Mouse (Mus musculus): ENCODE results near the gene Tcp11. TPM values are rescaled to one million over a fixed set of nuclear protein-coding genes. Genes with fewer than 3 reads are reported as not detected.

Gene Tcp11
- polyA plus RNA-seq (2014; fragmentation: Nextera tagmentation; extraction: Ambion mirVana): 0.34 and 0.49 TPM in 2 replicates

GRCm38 (mm10) chr17:28080045-28080816, at the start of gene Tcp11:
Tcp11 (minus strand) TSS chr17:28080639.
- Histone ChIP-seq H3K4me2 (peak within 1 kb of the TSS; percentile 100), H3K9me3 (replicated peaks; ENCODE audit: control insufficient read depth, low read length) (no peaks in the 10 kb centered on the region), H3K27me3 (ENCODE audit: control insufficient read depth, insufficient read depth, low read length) (peaks cover 4% of the 10 kb centered on the region; the same call in 1 of the 2 replicates), H3K36me3 (ENCODE audit: control insufficient read depth, insufficient read depth, low read length) (no peaks in the 10 kb centered on the region), H3K9ac (ENCODE audit: low read depth, low read length) (peak within 1 kb of the TSS; percentile 67), H3K27ac (ENCODE audit: low read depth, low read length) (no peak within 1 kb of the TSS), H3K4me1 (ENCODE audit: control insufficient read depth, insufficient read depth, low read length) (peaks cover 4% of the 10 kb centered on the region), H3K4me3 (ENCODE audit: low read depth, low read length) (peak within 1 kb of the TSS; percentile 71)
- ATAC-seq (replicated peaks; ENCODE audit: insufficient number of reproducible peaks, low FRiP score, low TSS enrichment): peak; percentile 52; the same call in 1 of the 2 replicates
- whole genome bisulfite sequencing (ENCODE audit: insufficient replicate concordance): 1% methylated on average over 54 of the region's 57 CpGs

- no peak for ATAC-seq (replicated peaks; ENCODE audit: insufficient number of reproducible peaks, low FRiP score, low TSS enrichment)
- WGBS (ENCODE audit: insufficient replicate concordance): 76% methylated on average over 5 of the region's 5 CpGs
- H3K27me3 ChIP-seq (ENCODE audit: control insufficient read depth, insufficient read depth, low read length): 0 out of 2 replicates have a peak, but pooled peaks cover 3% of the 10 kb centered on the region
- H3K4me3 ChIP-seq (ENCODE audit: low read depth, low read length): no peak overlapping the region
- no peak overlapping the region for H3K9ac ChIP-seq (ENCODE audit: low read depth, low read length)
- no peaks in the 10 kb centered on the region for H3K36me3 ChIP-seq (ENCODE audit: control insufficient read depth, insufficient read depth, low read length)
- no peak overlapping the region for H3K4me2 ChIP-seq
- H3K9me3 ChIP-seq (replicated peaks; ENCODE audit: control insufficient read depth, low read length): no peaks in the 10 kb centered on the region
- H3K27ac ChIP-seq (ENCODE audit: low read depth, low read length): no peak overlapping the region
- no peaks in the 10 kb centered on the region for H3K4me1 ChIP-seq (ENCODE audit: control insufficient read depth, insufficient read depth, low read length)
Observed at GRCm38 (mm10) chr17:28129796-28130195, 49.4 kb upstream of the Tcp11 start.

- Histone ChIP-seq H3K9ac (ENCODE audit: low read depth, low read length) (no peak overlapping the region), H3K36me3 (ENCODE audit: control insufficient read depth, insufficient read depth, low read length) (no peaks in the 10 kb centered on the region), H3K27me3 (ENCODE audit: control insufficient read depth, insufficient read depth, low read length) (peaks cover 3% of the 10 kb centered on the region), H3K9me3 (replicated peaks; ENCODE audit: control insufficient read depth, low read length) (no peaks in the 10 kb centered on the region), H3K4me3 (ENCODE audit: low read depth, low read length) (no peak overlapping the region), H3K4me2 (no peak overlapping the region), H3K27ac (ENCODE audit: low read depth, low read length) (no peak overlapping the region), H3K4me1 (ENCODE audit: control insufficient read depth, insufficient read depth, low read length) (no peaks in the 10 kb centered on the region; the same call in 1 of the 2 replicates)
- WGBS (ENCODE audit: insufficient replicate concordance): 53% methylated on average over 8 of the region's 8 CpGs
- no peak for ATAC-seq (replicated peaks; ENCODE audit: insufficient number of reproducible peaks, low FRiP score, low TSS enrichment)
Observed at GRCm38 (mm10) chr17:28124368-28124767, 43.9 kb upstream of the Tcp11 start.

GRCm38 (mm10) chr17:28123627-28124026, 43.2 kb upstream of the Tcp11 start:
- Histone ChIP-seq H3K27ac (ENCODE audit: low read depth, low read length) (no peak overlapping the region), H3K4me3 (ENCODE audit: low read depth, low read length) (no peak overlapping the region), H3K27me3 (ENCODE audit: control insufficient read depth, insufficient read depth, low read length) (peaks cover 3% of the 10 kb centered on the region), H3K9me3 (replicated peaks; ENCODE audit: control insufficient read depth, low read length) (no peaks in the 10 kb centered on the region), H3K36me3 (ENCODE audit: control insufficient read depth, insufficient read depth, low read length) (no peaks in the 10 kb centered on the region), H3K9ac (ENCODE audit: low read depth, low read length) (no peak overlapping the region), H3K4me2 (no peak overlapping the region), H3K4me1 (ENCODE audit: control insufficient read depth, insufficient read depth, low read length) (no peaks in the 10 kb centered on the region; the same call in 1 of the 2 replicates)
- ATAC-seq (replicated peaks; ENCODE audit: insufficient number of reproducible peaks, low FRiP score, low TSS enrichment): no peak
- WGBS (ENCODE audit: insufficient replicate concordance): 61% methylated on average over 7 of the region's 7 CpGs

- Histone ChIP-seq H3K9me3 (replicated peaks; ENCODE audit: control insufficient read depth, low read length) (no peaks in the 10 kb centered on the region), H3K4me1 (ENCODE audit: control insufficient read depth, insufficient read depth, low read length) (peaks cover 3% of the 10 kb centered on the region), H3K4me3 (ENCODE audit: low read depth, low read length) (no peak overlapping the region), H3K27ac (ENCODE audit: low read depth, low read length) (no peak overlapping the region), H3K9ac (ENCODE audit: low read depth, low read length) (peak overlapping the region; percentile 10; the same call in 1 of the 2 replicates), H3K36me3 (ENCODE audit: control insufficient read depth, insufficient read depth, low read length) (no peaks in the 10 kb centered on the region), H3K27me3 (ENCODE audit: control insufficient read depth, insufficient read depth, low read length) (peaks cover 3% of the 10 kb centered on the region), H3K4me2 (no peak overlapping the region)
- ATAC-seq (replicated peaks; ENCODE audit: insufficient number of reproducible peaks, low FRiP score, low TSS enrichment): no peak
- WGBS (ENCODE audit: insufficient replicate concordance): 58% methylated on average over 13 of the region's 13 CpGs
Observed at GRCm38 (mm10) chr17:28122949-28123348, 42.5 kb upstream of the Tcp11 start.

GRCm38 (mm10) chr17:28120460-28120859, 40.0 kb upstream of the Tcp11 start:
- no peak overlapping the region for H3K4me3 ChIP-seq (ENCODE audit: low read depth, low read length)
- ATAC-seq (replicated peaks; ENCODE audit: insufficient number of reproducible peaks, low FRiP score, low TSS enrichment): no peak
- 83% methylated on average over 5 of the region's 5 CpGs for WGBS (ENCODE audit: insufficient replicate concordance)
- H3K4me1 ChIP-seq (ENCODE audit: control insufficient read depth, insufficient read depth, low read length): peaks cover 8% of the 10 kb centered on the region
- no peaks in the 10 kb centered on the region for H3K9me3 ChIP-seq (replicated peaks; ENCODE audit: control insufficient read depth, low read length)
- H3K36me3 ChIP-seq (ENCODE audit: control insufficient read depth, insufficient read depth, low read length): no peaks in the 10 kb centered on the region
- H3K9ac ChIP-seq (ENCODE audit: low read depth, low read length): no peak overlapping the region
- H3K27me3 ChIP-seq (ENCODE audit: control insufficient read depth, insufficient read depth, low read length): peaks cover 3% of the 10 kb centered on the region
- H3K4me2 ChIP-seq: no peak overlapping the region
- H3K27ac ChIP-seq (ENCODE audit: low read depth, low read length): no peak overlapping the region

- no peak for ATAC-seq (replicated peaks; ENCODE audit: insufficient number of reproducible peaks, low FRiP score, low TSS enrichment)
- H3K27me3 ChIP-seq (ENCODE audit: control insufficient read depth, insufficient read depth, low read length): no peaks in the 10 kb centered on the region
- H3K4me1 ChIP-seq (ENCODE audit: control insufficient read depth, insufficient read depth, low read length): peaks cover 8% of the 10 kb centered on the region
- peak overlapping the region; percentile 75 for H3K27ac ChIP-seq (ENCODE audit: low read depth, low read length)
- H3K4me2 ChIP-seq: peak overlapping the region; percentile 27
- no peak overlapping the region for H3K4me3 ChIP-seq (ENCODE audit: low read depth, low read length)
- WGBS (ENCODE audit: insufficient replicate concordance): 36% methylated on average over 19 of the region's 19 CpGs
- H3K9ac ChIP-seq (ENCODE audit: low read depth, low read length): peak overlapping the region; percentile 49; the same call in 1 of the 2 replicates
- H3K36me3 ChIP-seq (ENCODE audit: control insufficient read depth, insufficient read depth, low read length): no peaks in the 10 kb centered on the region
- no peaks in the 10 kb centered on the region for H3K9me3 ChIP-seq (replicated peaks; ENCODE audit: control insufficient read depth, low read length)
Observed at GRCm38 (mm10) chr17:28117451-28118209, 37.2 kb upstream of the Tcp11 start.

- 87% methylated on average over 9 of the region's 9 CpGs for WGBS (ENCODE audit: insufficient replicate concordance)
- ATAC-seq (replicated peaks; ENCODE audit: insufficient number of reproducible peaks, low FRiP score, low TSS enrichment): no peak
Observed at GRCm38 (mm10) chr17:28116335-28116734, 35.9 kb upstream of the Tcp11 start.

More at GRCm38 (mm10) chr17:28116335-28116734, 35.9 kb upstream of the Tcp11 start:
- no peaks in the 10 kb centered on the region for H3K9me3 ChIP-seq (replicated peaks; ENCODE audit: control insufficient read depth, low read length)
- no peak overlapping the region for H3K4me2 ChIP-seq
- no peaks in the 10 kb centered on the region for H3K27me3 ChIP-seq (ENCODE audit: control insufficient read depth, insufficient read depth, low read length)
- H3K27ac ChIP-seq (ENCODE audit: low read depth, low read length): no peak overlapping the region
- H3K4me3 ChIP-seq (ENCODE audit: low read depth, low read length): no peak overlapping the region
- H3K36me3 ChIP-seq (ENCODE audit: control insufficient read depth, insufficient read depth, low read length): no peaks in the 10 kb centered on the region
- peaks cover 8% of the 10 kb centered on the region for H3K4me1 ChIP-seq (ENCODE audit: control insufficient read depth, insufficient read depth, low read length)
- H3K9ac ChIP-seq (ENCODE audit: low read depth, low read length): no peak overlapping the region

Data from heart, embryonic 11.5 days (tissue).